Mouse (Mus musculus) spleen, adult 2 months (tissue): Measurements from ENCODE around the gene Gm48551.

ENCODE experiments used
- CTCF ChIP-seq: fragments of 200-500 bp; IDR thresholded peaks from 2 replicates; pipeline ENCODE4 v1.5.1; 2011; ENCODE audit warnings: mild to moderate bottlenecking, inconsistent platforms; ENCODE audit not compliant: insufficient read depth, insufficient read length, insufficient replicate concordance; ENCODE audit errors: extremely low read depth
- POLR2A ChIP-seq: fragments of 200-500 bp; IDR thresholded peaks from 2 replicates; pipeline ENCODE4 v1.6.1; 2011; ENCODE audit warnings: low read depth, low read length, inconsistent platforms

GRCm38 (mm10) chr10:81430141-81430830 lies 46.0 kb downstream of the Gm48551 start:
- TF ChIP-seq CTCF (no peak), POLR2A (no peak)
